Mouse (Mus musculus) urinary bladder, postnatal 14 days (tissue): Measurements from ENCODE around the gene Spata25.
A peak's percentile ranks its signal among the peaks of the same experiment; 100 is the strongest.
"Not testable (repeated sequence)": the region's sequence is repeated elsewhere in the genome, so short reads cannot be mapped to it uniquely, and the experiment has no call there.

ENCODE experiments used
- DNase-seq: peaks from one replicate; pipeline ENCODE4 v3.0.0; 2021; ENCODE audit warnings: low spot score

Spata25 gene

GRCm38 (mm10) chr2:164828437-164828836, at the start of gene Spata25:
Gene Spata25, minus strand, starts transcription at chr2:164828537.
- DNase-seq = no peak

- DNase-seq = not testable (repeated sequence)
Measured at GRCm38 (mm10) chr2:164877376-164878215, 49.3 kb upstream of the Spata25 start.

GRCm38 (mm10) chr2:164875648-164876047, 47.3 kb upstream of the Spata25 start:
- DNase-seq = not testable (repeated sequence)

GRCm38 (mm10) chr2:164874239-164874769, 46.0 kb upstream of the Spata25 start:
- no peak for DNase-seq

- no peak for DNase-seq
Measured at GRCm38 (mm10) chr2:164873621-164874020, 45.3 kb upstream of the Spata25 start.

DNA sequence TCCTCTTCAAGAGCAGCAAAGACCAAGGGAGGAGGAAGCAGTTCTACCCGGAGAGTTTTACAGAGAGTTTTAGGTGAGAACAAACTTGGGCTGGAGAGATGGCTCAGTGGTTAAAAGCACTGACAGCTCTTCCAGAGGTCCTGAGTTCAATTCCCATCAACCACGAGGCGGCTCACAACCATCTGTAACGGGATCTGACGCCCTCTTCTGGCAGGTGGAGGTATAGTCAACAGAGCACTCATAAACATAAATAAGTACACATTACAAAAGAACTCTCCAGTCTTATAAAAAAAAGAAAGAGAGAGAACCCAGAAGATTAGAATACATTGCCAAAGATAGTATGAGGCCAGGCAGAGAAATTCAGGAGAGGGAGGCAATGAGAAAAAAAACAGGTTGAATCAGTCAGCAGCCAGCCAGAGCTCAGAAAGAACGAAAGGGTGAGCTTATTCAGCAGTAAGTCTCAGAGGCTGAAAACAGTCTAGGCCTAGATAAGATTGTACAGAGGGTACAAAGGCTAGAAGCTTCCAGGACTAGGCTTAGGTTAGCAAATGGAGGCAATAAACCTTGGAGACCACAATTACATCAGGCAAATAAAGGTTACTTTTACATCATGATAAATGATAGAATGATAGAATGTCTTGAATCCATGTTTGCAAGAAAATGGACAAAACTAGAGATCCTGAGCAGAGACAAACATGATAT, 43.4 kb upstream of the Spata25 start:
- no peak for DNase-seq

GRCm38 (mm10) chr2:164868491-164868890, 40.2 kb upstream of the Spata25 start:
- no peak for DNase-seq

DNA sequence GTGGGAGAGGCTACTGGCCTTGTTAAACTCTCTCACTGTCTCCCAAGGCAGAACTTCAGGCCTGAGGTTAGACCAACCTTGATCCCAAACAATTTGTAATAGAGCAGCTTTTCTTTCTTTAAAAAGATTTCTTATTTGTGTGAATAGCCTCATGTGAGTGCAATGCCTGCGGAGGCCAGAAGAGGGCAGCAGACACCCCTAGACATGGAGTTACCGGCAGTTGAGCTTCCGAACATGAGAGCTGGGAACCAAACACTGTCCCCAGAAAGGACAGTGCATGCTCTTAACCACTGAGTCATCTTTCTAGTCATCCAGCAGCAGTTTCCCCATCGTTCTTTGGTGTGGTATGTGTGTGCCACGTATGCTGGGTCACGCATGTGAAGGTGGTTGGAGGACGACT, 39.2 kb upstream of the Spata25 start:
- no peak for DNase-seq

- DNase-seq = peak; percentile 76
Measured at GRCm38 (mm10) chr2:164866741-164867551, 38.6 kb upstream of the Spata25 start.

DNA sequence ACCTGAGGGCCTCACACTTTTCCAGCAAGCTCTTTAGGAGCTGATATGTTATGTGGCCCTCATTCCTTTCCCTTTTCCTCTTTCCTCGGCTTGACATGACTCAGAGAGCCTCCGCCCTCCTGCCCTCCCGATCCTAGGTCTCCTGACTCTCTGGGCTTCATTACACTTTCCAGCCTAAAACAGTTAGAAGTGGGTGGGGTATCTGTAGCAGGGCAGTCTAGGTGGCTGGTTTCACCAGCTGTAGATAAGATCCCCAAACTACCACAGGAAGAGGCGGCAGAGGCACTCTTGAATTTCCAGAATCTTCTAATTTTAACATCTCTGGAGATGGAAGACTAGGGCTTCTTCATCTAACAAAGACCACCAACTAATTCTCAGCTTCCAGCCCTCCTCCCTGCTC, 36.3 kb upstream of the Spata25 start:
- no peak for DNase-seq

GRCm38 (mm10) chr2:164863411-164863810, 35.1 kb upstream of the Spata25 start:
- not testable (repeated sequence) for DNase-seq

DNA sequence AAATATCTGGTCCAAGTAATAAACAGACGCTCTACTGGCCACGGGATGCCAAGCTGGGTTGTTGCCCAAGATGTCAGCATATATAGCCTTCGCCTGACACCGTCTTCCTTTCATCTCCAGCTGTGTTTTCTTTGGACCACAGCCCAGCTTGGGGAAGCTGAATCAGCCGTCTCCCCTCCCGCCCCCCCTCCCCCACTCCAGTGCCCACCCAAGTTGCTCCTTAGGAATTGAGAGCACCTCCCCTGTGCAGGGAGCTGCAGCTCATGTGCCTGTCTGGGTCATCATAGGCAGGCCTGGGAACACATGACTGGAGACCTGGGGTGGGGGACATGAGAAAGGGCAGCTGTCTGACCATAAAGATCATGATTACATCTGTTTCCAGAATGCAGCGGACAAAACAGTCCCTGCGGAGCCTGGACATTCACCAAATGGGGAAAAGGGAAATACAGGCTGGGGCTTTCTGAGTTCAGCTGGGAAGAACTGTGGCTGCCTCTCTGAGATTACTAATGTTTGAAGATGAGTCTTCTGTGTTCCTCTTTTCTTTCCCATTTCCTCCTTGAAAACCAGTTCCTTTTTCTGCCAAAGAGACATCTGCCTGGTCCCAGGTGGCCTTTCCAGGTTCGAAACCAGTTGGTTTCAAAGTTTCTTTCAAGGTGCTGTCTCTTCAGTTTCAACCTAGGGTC, 34.0 kb upstream of the Spata25 start:
- DNase-seq = peak; percentile 66

GRCm38 (mm10) chr2:164861094-164861493, 32.8 kb upstream of the Spata25 start:
- DNase-seq = no peak

GRCm38 (mm10) chr2:164859640-164860432, 31.5 kb upstream of the Spata25 start:
- DNase-seq = no peak

DNA sequence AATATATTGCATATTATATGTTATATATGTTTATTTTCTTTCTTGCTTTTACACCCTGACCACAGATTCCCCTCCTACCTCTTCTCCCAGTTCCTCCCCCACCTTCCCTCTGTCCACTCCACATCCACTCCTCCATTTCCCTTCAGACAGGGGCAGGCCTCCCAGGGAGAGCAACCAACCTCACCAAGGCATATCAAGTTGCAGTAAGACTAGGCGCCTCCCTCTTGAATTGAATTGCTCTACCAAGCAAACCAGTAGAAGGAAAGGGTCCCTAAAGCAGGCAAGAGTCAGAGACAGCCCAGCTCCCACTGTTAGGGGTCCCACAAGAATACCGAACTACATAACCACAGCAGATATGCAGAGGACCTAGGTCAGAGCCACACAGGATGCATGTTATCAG, 30.8 kb upstream of the Spata25 start:
- DNase-seq = no peak

GRCm38 (mm10) chr2:164857842-164858553, 29.7 kb upstream of the Spata25 start:
- no peak for DNase-seq

- peak; percentile 77 for DNase-seq
Measured at GRCm38 (mm10) chr2:164857101-164857821, 28.9 kb upstream of the Spata25 start, which contains the start of gene Pltp. Gene Pltp, minus strand, starts transcription at chr2:164857711.

GRCm38 (mm10) chr2:164856309-164857100, 28.2 kb upstream of the Spata25 start:
- DNase-seq = no peak
